Mouse (Mus musculus): ENCODE data around the gene Zfp341.
A peak's percentile ranks its signal among the peaks of the same experiment; 100 is the strongest.

Gene Zfp341

GRCm38 (mm10) chr2:154613118-154614115 lies at the start of gene Zfp341, which contains the start of gene 4930519P11Rik:
Zfp341 (plus strand) TSS chr2:154613297.
4930519P11Rik (minus strand) TSS chr2:154613437.
- peak; percentile 90 to 92 for DNase-seq (ENCODE audit: low spot score in 2 of 2)

- DNase-seq (ENCODE audit: low spot score in 2 of 2), result no peak
These were observed 49.4 kb upstream of the Zfp341 start for GRCm38 (mm10) chr2:154563612-154564170.

- no peak for DNase-seq (ENCODE audit: low spot score in 2 of 2)
These were observed 47.5 kb upstream of the Zfp341 start for GRCm38 (mm10) chr2:154565562-154565961.

GRCm38 (mm10) chr2:154566641-154567040 lies 46.5 kb upstream of the Zfp341 start:
- DNase-seq (ENCODE audit: low spot score in 2 of 2), result no peak

- no peak for DNase-seq (ENCODE audit: low spot score in 2 of 2)
These were observed 45.3 kb upstream of the Zfp341 start for GRCm38 (mm10) chr2:154567766-154568165.

- no peak for DNase-seq (ENCODE audit: low spot score in 2 of 2)
These were observed 44.6 kb upstream of the Zfp341 start for GRCm38 (mm10) chr2:154568329-154569070.

- peak; percentile 49 to 60 for DNase-seq (ENCODE audit: low spot score in 2 of 2)
These were observed 43.9 kb upstream of the Zfp341 start for GRCm38 (mm10) chr2:154569071-154569748.

GRCm38 (mm10) chr2:154569836-154570286 lies 43.2 kb upstream of the Zfp341 start, which contains the start of gene E2f1:
E2f1 (minus strand) TSS chr2:154569892.
- DNase-seq (ENCODE audit: low spot score in 2 of 2), result peak; percentile 94 to 96

- no peak for DNase-seq (ENCODE audit: low spot score in 2 of 2)
These were observed 42.4 kb upstream of the Zfp341 start for GRCm38 (mm10) chr2:154570666-154571065.

GRCm38 (mm10) chr2:154571266-154571665 lies 41.8 kb upstream of the Zfp341 start:
- no peak for DNase-seq (ENCODE audit: low spot score in 2 of 2)

GRCm38 (mm10) chr2:154571976-154572375 lies 41.1 kb upstream of the Zfp341 start:
- DNase-seq (ENCODE audit: low spot score in 2 of 2), result no peak

- DNase-seq (ENCODE audit: low spot score in 2 of 2), result no peak
These were observed 40.1 kb upstream of the Zfp341 start for GRCm38 (mm10) chr2:154572996-154573395.

GRCm38 (mm10) chr2:154574271-154574670 lies 38.8 kb upstream of the Zfp341 start:
- DNase-seq (ENCODE audit: low spot score in 2 of 2), result no peak

- DNase-seq (ENCODE audit: low spot score in 2 of 2), result peak; percentile 64 to 75
These were observed 36.0 kb upstream of the Zfp341 start for GRCm38 (mm10) chr2:154576876-154577743.

- DNase-seq (ENCODE audit: low spot score in 2 of 2), result no peak
These were observed 35.4 kb upstream of the Zfp341 start for GRCm38 (mm10) chr2:154577744-154578067.

- no peak for DNase-seq (ENCODE audit: low spot score in 2 of 2)
These were observed 32.5 kb upstream of the Zfp341 start for GRCm38 (mm10) chr2:154580586-154580985.

- DNase-seq (ENCODE audit: low spot score in 2 of 2), result no peak
These were observed 31.7 kb upstream of the Zfp341 start for GRCm38 (mm10) chr2:154581421-154581820.

- no peak for DNase-seq (ENCODE audit: low spot score in 2 of 2)
These were observed 28.9 kb upstream of the Zfp341 start for GRCm38 (mm10) chr2:154583906-154584872.

- no peak for DNase-seq (ENCODE audit: low spot score in 2 of 2)
These were observed 28.0 kb upstream of the Zfp341 start for GRCm38 (mm10) chr2:154584931-154585601.

Measured in thymus, postnatal 10 days (tissue).